Mouse (Mus musculus): ENCODE measurements around the gene Clba1. TPM values are rescaled to one million over a fixed set of nuclear protein-coding genes. Genes with fewer than 3 reads are reported as not detected.
A peak's percentile ranks its signal among the peaks of the same experiment; 100 is the strongest.

Clba1 gene
- 0.96 TPM in 1 of 3 replicates, not detected in the others for total RNA-seq (2017)

GRCm38 (mm10) chr12:112808587-112809364, at the start of gene Clba1:
Gene Clba1, plus strand, starts transcription at chr12:112808937.
- ATAC-seq (replicated peaks; ENCODE audit: insufficient number of reproducible peaks, low FRiP score, low TSS enrichment, poor library complexity, severe bottlenecking), result peak; percentile 92

- ATAC-seq (replicated peaks; ENCODE audit: insufficient number of reproducible peaks, low FRiP score, low TSS enrichment, poor library complexity, severe bottlenecking), result no peak
Measured at GRCm38 (mm10) chr12:112759471-112759870, 49.3 kb upstream of the Clba1 start.

GRCm38 (mm10) chr12:112760154-112760926, 48.4 kb upstream of the Clba1 start, which contains the start of gene Pld4:
Gene Pld4, plus strand, starts transcription at chr12:112760655.
- ATAC-seq (replicated peaks; ENCODE audit: insufficient number of reproducible peaks, low FRiP score, low TSS enrichment, poor library complexity, severe bottlenecking), result peak; percentile 68

- ATAC-seq (replicated peaks; ENCODE audit: insufficient number of reproducible peaks, low FRiP score, low TSS enrichment, poor library complexity, severe bottlenecking), result 0 out of 2 replicates have a peak, but pooled peaks have one; percentile 25
Measured at GRCm38 (mm10) chr12:112761411-112761810, 47.3 kb upstream of the Clba1 start.

- peak; percentile 83 for ATAC-seq (replicated peaks; ENCODE audit: insufficient number of reproducible peaks, low FRiP score, low TSS enrichment, poor library complexity, severe bottlenecking)
Measured at GRCm38 (mm10) chr12:112762018-112762417, 46.7 kb upstream of the Clba1 start.

- ATAC-seq (replicated peaks; ENCODE audit: insufficient number of reproducible peaks, low FRiP score, low TSS enrichment, poor library complexity, severe bottlenecking), result no peak
Measured at GRCm38 (mm10) chr12:112763176-112763575, 45.6 kb upstream of the Clba1 start.

- ATAC-seq (replicated peaks; ENCODE audit: insufficient number of reproducible peaks, low FRiP score, low TSS enrichment, poor library complexity, severe bottlenecking), result no peak
Measured at GRCm38 (mm10) chr12:112764141-112764540, 44.6 kb upstream of the Clba1 start.

GRCm38 (mm10) chr12:112764991-112765390, 43.7 kb upstream of the Clba1 start:
- no peak for ATAC-seq (replicated peaks; ENCODE audit: insufficient number of reproducible peaks, low FRiP score, low TSS enrichment, poor library complexity, severe bottlenecking)

GRCm38 (mm10) chr12:112766586-112766985, 42.2 kb upstream of the Clba1 start:
- ATAC-seq (replicated peaks; ENCODE audit: insufficient number of reproducible peaks, low FRiP score, low TSS enrichment, poor library complexity, severe bottlenecking), result no peak

- ATAC-seq (replicated peaks; ENCODE audit: insufficient number of reproducible peaks, low FRiP score, low TSS enrichment, poor library complexity, severe bottlenecking), result no peak
Measured at GRCm38 (mm10) chr12:112767036-112767890, 41.5 kb upstream of the Clba1 start.

- no peak for ATAC-seq (replicated peaks; ENCODE audit: insufficient number of reproducible peaks, low FRiP score, low TSS enrichment, poor library complexity, severe bottlenecking)
Measured at GRCm38 (mm10) chr12:112768166-112768565, 40.6 kb upstream of the Clba1 start.

- ATAC-seq (replicated peaks; ENCODE audit: insufficient number of reproducible peaks, low FRiP score, low TSS enrichment, poor library complexity, severe bottlenecking), result no peak
Measured at GRCm38 (mm10) chr12:112769031-112769430, 39.7 kb upstream of the Clba1 start.

- ATAC-seq (replicated peaks; ENCODE audit: insufficient number of reproducible peaks, low FRiP score, low TSS enrichment, poor library complexity, severe bottlenecking), result no peak
Measured at GRCm38 (mm10) chr12:112769751-112770150, 39.0 kb upstream of the Clba1 start.

GRCm38 (mm10) chr12:112770396-112770795, 38.3 kb upstream of the Clba1 start:
- no peak for ATAC-seq (replicated peaks; ENCODE audit: insufficient number of reproducible peaks, low FRiP score, low TSS enrichment, poor library complexity, severe bottlenecking)

GRCm38 (mm10) chr12:112772306-112772705, 36.4 kb upstream of the Clba1 start:
- no peak for ATAC-seq (replicated peaks; ENCODE audit: insufficient number of reproducible peaks, low FRiP score, low TSS enrichment, poor library complexity, severe bottlenecking)

GRCm38 (mm10) chr12:112773366-112773765, 35.4 kb upstream of the Clba1 start:
- no peak for ATAC-seq (replicated peaks; ENCODE audit: insufficient number of reproducible peaks, low FRiP score, low TSS enrichment, poor library complexity, severe bottlenecking)

GRCm38 (mm10) chr12:112774026-112774425, 34.7 kb upstream of the Clba1 start:
- ATAC-seq (replicated peaks; ENCODE audit: insufficient number of reproducible peaks, low FRiP score, low TSS enrichment, poor library complexity, severe bottlenecking), result 0 out of 2 replicates have a peak, but pooled peaks have one; percentile 28

- ATAC-seq (replicated peaks; ENCODE audit: insufficient number of reproducible peaks, low FRiP score, low TSS enrichment, poor library complexity, severe bottlenecking), result no peak
Measured at GRCm38 (mm10) chr12:112774481-112774880, 34.3 kb upstream of the Clba1 start.

GRCm38 (mm10) chr12:112791026-112791425, 17.7 kb upstream of the Clba1 start:
- no peak for ATAC-seq (replicated peaks; ENCODE audit: insufficient number of reproducible peaks, low FRiP score, low TSS enrichment, poor library complexity, severe bottlenecking)

All from monocyte, adult 5-6 weeks (primary cell).